Mouse (Mus musculus) liver, adult 2 months (tissue): ENCODE measurements around the gene Cox8b.

Source experiments
- CTCF ChIP-seq: fragments of 200-500 bp; IDR thresholded peaks from 2 replicates; pipeline ENCODE4 v1.5.1; 2011; ENCODE audit warnings: low read depth, low read length, control low read depth
- POLR2A ChIP-seq: fragments of 200-500 bp; IDR thresholded peaks from 2 replicates; pipeline ENCODE4 v1.6.1; 2011; ENCODE audit warnings: low read length, control low read depth; ENCODE audit not compliant: insufficient read depth; ENCODE audit errors: extremely low read depth

DNA sequence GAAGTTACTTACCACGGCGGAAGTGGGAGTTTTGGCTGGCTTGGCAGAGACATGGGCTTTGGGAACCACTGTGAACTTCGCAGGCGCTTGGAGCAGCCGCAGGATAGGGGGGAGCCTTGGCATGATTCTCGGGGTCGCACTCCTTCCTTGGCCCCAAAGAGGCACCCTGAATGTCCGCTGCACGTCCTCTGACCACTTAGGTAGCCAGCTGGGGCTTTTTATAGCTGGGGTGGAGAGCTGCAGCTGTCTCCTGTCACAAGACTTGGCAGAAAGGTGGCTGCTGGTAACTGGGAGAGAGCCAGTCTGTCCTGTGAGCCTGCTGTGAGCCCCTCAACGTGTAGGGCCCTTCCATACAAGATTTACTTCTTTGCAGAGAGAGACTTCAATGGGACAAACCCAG lies at the start of gene Cox8b:
- no peak for TF ChIP-seq CTCF
- no peak for TF ChIP-seq POLR2A
